Mouse (Mus musculus) CD4-positive, CD25-positive, alpha-beta regulatory T cell, adult 2 months (primary cell): Measurements from ENCODE around the gene Myh6.
A peak's percentile ranks its signal among the peaks of the same experiment; 100 is the strongest.

Experiments used
- DNase-seq: peaks from one replicate; pipeline ENCODE4 v3.0.0-alpha.2; 2012; ENCODE audit warnings: low read depth, low spot score

The Myh6 gene

DNA sequence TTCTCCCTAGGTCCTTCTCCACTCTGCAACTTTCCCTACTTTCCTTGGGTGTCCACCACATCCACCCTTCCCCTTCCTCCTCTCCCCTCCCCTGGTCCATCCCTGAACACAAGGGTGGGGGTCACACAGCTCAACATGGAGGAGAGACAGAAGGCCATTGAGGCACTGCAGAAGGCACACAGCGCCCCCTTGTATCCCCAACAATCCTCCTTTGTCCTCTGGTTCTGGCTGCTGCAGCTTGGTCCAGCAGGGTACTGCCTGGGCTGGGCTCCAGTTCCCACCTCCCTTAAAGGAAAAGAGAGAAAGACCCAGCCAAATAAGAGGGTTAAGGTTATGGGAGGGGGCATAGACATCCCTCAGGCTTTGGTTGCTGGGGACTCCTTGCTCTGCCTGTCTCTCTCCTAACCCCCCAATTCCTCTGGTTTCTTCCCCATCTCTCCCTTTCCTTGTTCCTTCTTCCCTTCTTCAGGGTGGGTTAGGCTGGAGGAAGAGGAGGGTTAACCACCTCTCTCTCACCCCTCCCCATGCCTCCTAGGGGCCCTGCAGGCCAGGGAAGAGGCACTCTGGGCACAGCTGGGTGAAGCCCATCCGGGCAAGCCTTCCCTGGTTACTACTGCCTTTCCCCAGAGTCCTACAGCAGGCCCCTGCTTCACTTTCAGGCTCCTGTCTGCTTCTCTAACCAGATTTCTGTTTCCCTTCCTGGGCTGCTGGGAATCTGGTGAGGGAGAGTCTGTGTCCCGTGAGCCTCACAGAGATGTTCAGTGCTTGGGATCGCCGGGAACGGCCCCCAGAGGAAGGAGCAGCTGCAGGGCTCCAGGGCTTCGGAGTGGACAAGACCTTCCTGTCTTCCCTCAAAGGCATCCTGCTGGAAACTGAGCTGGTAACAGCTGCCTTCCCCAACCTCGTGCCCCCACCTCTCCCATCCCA lies 30.6 kb downstream of the Myh6 start, which contains the start of gene Cmtm5:
TSS of gene Cmtm5 (plus strand) at position 358 of the 927 bp plus-strand sequence.
- no peak for DNase-seq

GRCm38 (mm10) chr14:54932645-54933150 lies 34.0 kb downstream of the Myh6 start, which contains the start of gene Il25:
Gene Il25 (plus strand): TSS chr14:54932695.
- no peak for DNase-seq

- DNase-seq: no peak
Measured at GRCm38 (mm10) chr14:54930431-54930830, 36.3 kb downstream of the Myh6 start.

DNA sequence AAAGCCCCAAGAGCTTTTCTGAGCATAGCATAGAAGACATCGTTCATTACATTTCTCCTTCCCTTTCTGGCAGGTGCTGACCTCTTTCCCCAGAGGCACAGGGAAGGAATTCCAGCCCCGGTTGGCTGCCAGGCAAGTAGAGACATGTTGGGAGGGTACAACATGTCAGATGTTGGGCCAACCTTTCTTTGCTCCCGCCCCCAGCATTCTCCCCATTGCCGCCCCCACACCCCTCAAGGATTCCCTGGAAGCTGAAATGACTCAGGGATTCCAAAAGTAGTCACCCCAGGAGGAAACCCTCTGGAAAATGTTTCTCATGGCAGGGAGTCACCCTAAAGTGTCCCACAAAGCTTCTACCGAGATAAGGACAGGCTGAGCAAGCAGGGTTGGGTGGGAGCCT lies 36.9 kb downstream of the Myh6 start:
- DNase-seq: no peak

GRCm38 (mm10) chr14:54927296-54927695 lies 39.4 kb downstream of the Myh6 start:
- no peak for DNase-seq

DNA sequence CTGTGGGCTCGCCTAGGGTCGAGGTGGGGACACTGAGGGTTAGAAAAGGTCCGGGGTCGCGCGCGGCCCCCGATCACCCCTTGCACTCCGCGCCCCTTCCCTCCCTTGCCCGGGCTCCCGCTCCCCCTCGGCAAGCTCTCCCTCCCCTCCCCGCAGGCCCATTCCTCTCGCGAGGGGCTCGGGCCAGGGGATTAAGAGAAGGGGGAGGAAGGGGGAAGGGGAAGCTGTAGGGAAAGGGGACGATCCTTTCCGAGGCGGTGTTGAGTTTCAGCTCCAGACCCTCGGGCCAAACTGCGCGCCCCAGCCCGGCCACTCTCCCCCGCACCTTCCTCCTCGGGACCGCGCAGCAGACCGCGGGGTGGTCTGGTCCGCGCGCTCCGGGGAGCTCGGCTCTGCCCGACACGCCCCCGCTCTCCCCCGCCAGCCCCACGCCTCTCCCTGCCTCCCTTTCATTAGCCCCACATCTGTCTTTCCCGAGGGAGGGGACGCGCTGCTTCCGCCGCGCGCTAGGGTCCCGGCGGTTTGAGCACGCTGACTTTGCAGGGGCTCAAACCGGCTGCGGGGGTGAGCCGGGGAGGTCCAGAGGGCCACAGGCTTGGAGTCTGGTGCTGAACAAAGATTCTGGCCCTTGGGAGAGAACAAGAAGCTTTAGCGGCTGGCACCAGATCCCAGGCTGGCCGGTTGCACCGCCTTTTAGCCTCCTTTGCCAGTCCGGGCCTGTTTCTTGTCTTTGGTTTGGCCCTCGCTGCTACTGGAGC lies 40.1 kb downstream of the Myh6 start:
- no peak for DNase-seq

DNA sequence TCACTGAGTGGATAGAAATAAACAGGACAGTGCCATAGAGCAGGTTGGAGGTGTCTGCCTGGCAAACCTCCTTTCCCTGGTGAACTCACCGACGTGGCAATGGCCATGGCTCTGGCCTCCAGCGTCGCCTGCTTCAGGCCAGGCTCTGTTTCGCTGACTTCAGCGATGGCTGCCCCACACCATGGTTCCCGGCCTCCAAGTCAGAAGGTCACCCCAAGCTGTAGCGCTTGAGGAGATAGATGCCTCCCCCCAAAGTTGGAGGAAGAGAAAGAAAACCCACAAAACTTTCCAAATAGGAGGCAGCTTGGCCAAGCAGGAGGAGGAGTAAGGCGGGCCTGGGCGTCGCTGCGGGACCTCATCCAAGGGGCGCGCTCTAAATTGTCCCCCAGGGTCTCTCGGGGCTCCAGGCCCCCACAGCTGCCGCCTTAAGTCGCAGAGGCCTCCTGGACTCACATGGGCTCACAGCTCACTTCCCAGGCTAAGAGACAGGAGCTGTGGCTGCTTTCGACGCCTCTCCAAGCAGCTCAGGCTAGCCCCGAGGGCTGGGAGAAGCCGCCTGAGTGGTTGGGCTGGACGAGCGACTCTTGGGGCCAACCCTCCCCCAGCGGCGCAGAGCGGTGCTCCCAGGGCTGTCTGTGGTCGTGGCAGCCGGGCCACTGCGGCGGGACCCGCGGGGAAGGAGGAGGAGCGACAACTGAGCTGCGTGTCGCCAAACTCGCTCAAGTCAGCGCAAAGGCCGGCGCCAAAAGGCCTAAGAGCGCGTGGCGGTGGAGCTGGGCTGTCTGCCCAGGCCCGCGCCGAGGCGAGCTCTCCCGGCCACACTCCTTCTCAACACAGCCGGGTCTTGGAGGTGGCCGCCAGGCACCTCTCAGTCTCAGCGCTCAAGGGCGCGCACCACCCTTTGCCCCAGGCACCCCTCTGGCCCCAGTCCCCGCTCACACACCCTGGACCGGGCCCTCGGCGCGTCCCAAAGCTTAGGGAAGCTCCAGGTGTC lies 41.1 kb downstream of the Myh6 start, which contains the start of gene Efs:
TSS of gene Efs (minus strand) at position 778 of the 994 bp plus-strand sequence.
- no peak for DNase-seq

GRCm38 (mm10) chr14:54924641-54925348 lies 41.9 kb downstream of the Myh6 start:
- no peak for DNase-seq

- no peak for DNase-seq
Measured at GRCm38 (mm10) chr14:54920076-54920685, 46.5 kb downstream of the Myh6 start.

DNA sequence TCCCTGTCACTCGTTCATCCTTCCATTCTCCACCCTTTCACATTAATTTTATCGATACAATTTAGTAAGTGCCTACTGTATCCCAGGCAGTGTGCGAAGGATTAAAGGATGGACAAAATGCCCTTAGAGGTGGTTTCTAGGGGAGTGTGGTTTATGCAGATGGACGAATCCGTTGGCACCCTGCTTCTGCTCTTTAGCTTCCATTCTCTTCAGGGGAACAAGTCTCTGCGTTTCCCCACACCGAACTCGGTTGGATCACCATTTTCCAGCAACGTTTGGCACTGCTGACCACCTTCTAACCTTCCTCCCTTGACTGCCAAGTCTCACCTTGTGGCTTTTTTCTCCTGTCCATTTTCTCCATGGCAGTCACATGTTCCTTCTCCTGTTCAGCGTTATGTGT lies 53.4 kb downstream of the Myh6 start:
- DNase-seq: no peak

GRCm38 (mm10) chr14:54912886-54913285 lies 53.8 kb downstream of the Myh6 start, which contains the start of gene Slc22a17:
Gene Slc22a17 (minus strand): TSS chr14:54913132.
- peak; percentile 72 for DNase-seq

GRCm38 (mm10) chr14:54912109-54912850 lies 54.4 kb downstream of the Myh6 start:
- peak; percentile 35 for DNase-seq

- DNase-seq: no peak
Measured at GRCm38 (mm10) chr14:54908682-54909081, 58.0 kb downstream of the Myh6 start.

DNA sequence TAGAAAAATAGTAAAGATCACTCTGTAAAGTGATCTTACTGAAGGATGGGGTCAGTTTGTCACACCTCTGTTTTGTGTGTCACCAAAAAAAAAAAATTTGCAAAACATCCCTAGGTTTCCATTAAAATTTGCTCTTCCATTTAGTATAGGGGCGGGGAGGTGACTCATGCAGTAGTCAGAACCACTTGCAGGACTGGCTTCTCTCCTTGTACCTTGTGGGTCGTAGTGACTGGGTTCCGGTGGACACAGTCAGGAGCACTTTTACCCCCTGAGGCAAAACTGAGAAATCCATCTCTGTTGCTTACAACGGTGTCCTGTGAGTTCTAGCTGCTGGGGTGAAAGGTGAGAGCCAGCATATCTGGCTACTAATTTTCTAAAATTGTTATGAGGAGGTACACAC lies 63.1 kb downstream of the Myh6 start:
- DNase-seq: no peak

DNA sequence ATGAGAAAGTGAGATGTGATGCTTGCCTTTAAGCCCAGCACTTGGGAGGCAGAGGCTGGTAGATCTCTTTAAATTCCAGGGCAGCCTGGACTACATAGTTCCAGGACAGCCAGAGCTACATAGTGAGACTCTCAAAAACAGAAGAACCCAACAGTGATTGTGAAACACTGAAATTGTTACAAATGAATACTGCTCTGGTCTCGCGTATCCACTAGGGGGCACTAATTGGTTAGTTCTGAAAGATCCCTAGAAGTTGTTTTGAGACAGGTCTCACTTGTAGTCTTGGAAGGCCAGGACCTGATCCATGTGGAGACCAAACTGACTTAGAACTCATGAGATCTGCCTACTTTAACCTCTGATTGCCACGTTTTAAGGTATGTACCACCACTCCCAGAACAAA lies 66.3 kb downstream of the Myh6 start:
- DNase-seq: peak; percentile 82

GRCm38 (mm10) chr14:54897445-54897844 lies 69.3 kb downstream of the Myh6 start:
- DNase-seq: no peak

GRCm38 (mm10) chr14:54894296-54895151 lies 72.2 kb downstream of the Myh6 start:
- peak; percentile 69 for DNase-seq

DNA sequence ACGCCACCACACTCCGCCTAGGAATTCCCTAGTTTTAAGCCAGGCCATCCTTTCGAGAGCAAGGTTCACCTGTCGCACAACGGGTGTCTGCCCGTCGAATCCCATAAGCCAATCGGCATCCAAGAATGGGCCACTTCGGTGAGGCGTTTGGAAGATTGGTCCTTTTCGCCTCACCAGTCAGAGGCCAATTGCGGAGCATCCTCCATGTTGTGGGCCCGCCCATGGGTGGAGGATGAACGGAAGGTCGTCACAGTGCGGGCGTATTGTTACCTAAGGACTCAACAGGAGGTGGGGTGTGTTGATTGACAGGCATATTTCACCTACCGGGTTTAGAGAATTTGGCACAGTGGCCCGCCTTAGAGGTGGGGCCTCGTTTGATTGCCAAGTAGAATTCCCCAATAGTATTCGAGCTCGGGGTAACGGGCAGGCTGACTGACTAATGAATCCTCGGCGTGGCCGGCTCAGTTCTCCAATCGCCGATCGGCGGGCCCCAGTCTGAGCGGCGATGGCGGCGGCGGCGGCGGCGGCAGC lies 73.0 kb downstream of the Myh6 start:
- DNase-seq: peak; percentile 98
